8 mouse cellular contexts compared by ENCODE assay signal in genomic region chr7:25618865-25619721, GRCm38 (mm10). TPM values are rescaled to one million over a fixed set of nuclear protein-coding genes. Genes with fewer than 3 reads are reported as not detected.
DNase-seq lines count a peak whose midpoint lies in the region; ATAC-seq lines count a peak whose summit lies in the region.

TSS of gene Dmac2 (plus strand) at chr7:25619414.

- H3K4me3 ChIP-seq in heart, embryonic 10.5 days, result peak within 1 kb of the TSS; percentile 83
- H3K4me3 ChIP-seq in kidney, embryonic 15.5 days (replicated peaks), result peak within 1 kb of the TSS; percentile 65

- peak within 1 kb of the TSS; percentile 49 for H3K9ac ChIP-seq in kidney, embryonic 15.5 days

- H3K4me1 ChIP-seq in heart, embryonic 10.5 days, result peaks cover 8% of the 10 kb centered on the region; the same call in 1 of the 2 replicates
- H3K4me1 ChIP-seq in kidney, embryonic 15.5 days, result peaks cover 10% of the 10 kb centered on the region

- peak; percentile 96 to 97 for DNase-seq in B cell, adult 2 months
- DNase-seq in brain, adult 2 months (ENCODE audit: low read depth, low spot score), result peak; percentile 97
- peak; percentile 98 for DNase-seq in heart, embryonic 10.5 days (ENCODE audit: low spot score)
- DNase-seq in liver, result peak; percentile 92
- DNase-seq in spleen, postnatal 4 days (ENCODE audit: low spot score in 2 of 2), result peak; percentile 91 to 94

- peak within 1 kb of the TSS; percentile 60 for H3K4me2 ChIP-seq in kidney, embryonic 15.5 days

- H3K27ac ChIP-seq in heart, embryonic 10.5 days, result peak within 1 kb of the TSS; percentile 89
- H3K27ac ChIP-seq in kidney, embryonic 15.5 days, result peak within 1 kb of the TSS; percentile 87

- H3K27me3 ChIP-seq in heart, embryonic 10.5 days (ENCODE audit: insufficient read depth, poor library complexity, severe bottlenecking), result peaks cover 3% of the 10 kb centered on the region; the same call in 1 of the 2 replicates
- no peaks in the 10 kb centered on the region for H3K27me3 ChIP-seq in kidney, embryonic 15.5 days

- WGBS in heart, embryonic 10.5 days, result 2% methylated on average over 53 of the region's 53 CpGs
- WGBS in kidney, embryonic 15.5 days, result 1% methylated on average over 53 of the region's 53 CpGs

- peak; percentile 90 for ATAC-seq in erythroblast, adult 5-6 weeks (replicated peaks; ENCODE audit: low FRiP score, poor library complexity, severe bottlenecking)
- peak; percentile 93 for ATAC-seq in kidney, embryonic 15.5 days (replicated peaks; ENCODE audit: low FRiP score)
- peak; percentile 94 for ATAC-seq in monocyte, adult 5-6 weeks (replicated peaks; ENCODE audit: insufficient number of reproducible peaks, low FRiP score, low TSS enrichment, poor library complexity, severe bottlenecking)

- no peaks in the 10 kb centered on the region for H3K9me3 ChIP-seq in heart, embryonic 10.5 days
- H3K9me3 ChIP-seq in kidney, embryonic 15.5 days (replicated peaks), result no peaks in the 10 kb centered on the region

- H3K36me3 ChIP-seq in heart, embryonic 10.5 days, result peaks cover 32% of the 10 kb centered on the region
- H3K36me3 ChIP-seq in kidney, embryonic 15.5 days, result peaks cover 35% of the 10 kb centered on the region

RNA-seq across cellular contexts. Expression of gene Dmac2, which starts in this region (rescaled TPM):
- 4.6 and 7.3 TPM in 2 replicates for total RNA-seq in erythroblast, adult 5-6 weeks (2015; ENCODE audit: low replicate concordance)
- 2.5 and 4.1 TPM in 2 replicates for total RNA-seq in erythroblast, adult 5-6 weeks (2017; ENCODE audit: low replicate concordance)
- polyA plus RNA-seq in heart, embryonic 10.5 days (2016; fragmentation: Nextera tagmentation; extraction: Ambion mirVana), result 48.9 and 54.6 TPM in 2 replicates
- 50.0 and 56.1 TPM in 2 replicates for polyA plus RNA-seq in kidney, embryonic 15.5 days (2015; fragmentation: Nextera tagmentation; extraction: Ambion mirVana)
- 37.9 to 60.2 TPM (median 48.5 TPM) in 3 replicates for total RNA-seq in monocyte, adult 5-6 weeks (2017)

Comparison
In these comparisons a context has a peak if more than half of its experiments do, and no peak if none do; other contexts are left out.
1. Peak in every context shown above with its lines: DNase-seq, ATAC-seq, H3K4me3 ChIP-seq and H3K27ac ChIP-seq.